Mouse (Mus musculus): ENCODE results near the gene Olfr1206.

Olfr1206 gene

GRCm38 (mm10) chr2:88862931-88863330, at the start of gene Olfr1206:
Gene Olfr1206 (plus strand): TSS chr2:88863231.
- DNase-seq (ENCODE audit: low spot score in 2 of 2), result no peak

- no peak for DNase-seq (ENCODE audit: low spot score in 2 of 2)
Observed at GRCm38 (mm10) chr2:88814196-88814595, 48.8 kb upstream of the Olfr1206 start, which contains the start of gene Olfr1202. Gene Olfr1202 (plus strand): TSS chr2:88814496.

- no peak for DNase-seq (ENCODE audit: low spot score in 2 of 2)
Observed at GRCm38 (mm10) chr2:88829437-88829836, 33.6 kb upstream of the Olfr1206 start, which contains the start of gene Olfr1205. Gene Olfr1205 (plus strand): TSS chr2:88829737.

GRCm38 (mm10) chr2:88838477-88838876, 24.6 kb upstream of the Olfr1206 start:
- no peak for DNase-seq (ENCODE audit: low spot score in 2 of 2)

GRCm38 (mm10) chr2:88848992-88849391, 14.0 kb upstream of the Olfr1206 start, which contains the start of gene Olfr1204:
Gene Olfr1204 (plus strand): TSS chr2:88849292.
- DNase-seq (ENCODE audit: low spot score in 2 of 2), result no peak

- DNase-seq (ENCODE audit: low spot score in 2 of 2), result no peak
Observed at GRCm38 (mm10) chr2:88902211-88902610, 39.2 kb downstream of the Olfr1206 start, which contains the start of gene Olfr1208. Gene Olfr1208 (minus strand): TSS chr2:88902311.

- no peak for DNase-seq (ENCODE audit: low spot score in 2 of 2)
Observed at GRCm38 (mm10) chr2:88915057-88915456, 52.0 kb downstream of the Olfr1206 start, which contains the start of gene Olfr1209. Gene Olfr1209 (minus strand): TSS chr2:88915157.
